Mouse (Mus musculus) intestine, embryonic 14.5 days (tissue): ENCODE data around the gene Med18. TPM values are rescaled to one million over a fixed set of nuclear protein-coding genes. Genes with fewer than 3 reads are reported as not detected.
A peak's percentile ranks its signal among the peaks of the same experiment; 100 is the strongest.
"Not testable (repeated sequence)": the region's sequence is repeated elsewhere in the genome, so short reads cannot be mapped to it uniquely, and the experiment has no call there.

Experiments used
- ATAC-seq: fragments of 200-750 bp; cut with Nextera tagmentation; replicated peaks from 2 replicates; pipeline ENCODE4 v1.8.0; 2017; ENCODE audit warnings: low read depth, moderate number of reproducible peaks, moderate TSS enrichment, moderate library complexity; ENCODE audit not compliant: low FRiP score, low TSS enrichment
- DNase-seq: peaks from one replicate; pipeline ENCODE4 v3.0.0-alpha.2; 2018; ENCODE audit warnings: low spot score
- H3K27ac ChIP-seq: fragments of 300-500 bp; sonication (generic); 2 replicates; pipeline ENCODE4 v1.5.1; 2014; ENCODE audit warnings: low read depth, mild to moderate bottlenecking, control low read depth
- H3K27me3 ChIP-seq: fragments of 300-500 bp; sonication (generic); replicated peaks from 2 replicates; pipeline ENCODE4 v1.6.1; 2014; ENCODE audit warnings: low read length, control low read depth; ENCODE audit not compliant: control insufficient read depth, insufficient read depth
- H3K36me3 ChIP-seq: fragments of 300-500 bp; sonication (generic); 2 replicates; pipeline ENCODE4 v1.6.1; 2014; ENCODE audit warnings: low read length, control low read depth; ENCODE audit not compliant: control insufficient read depth, insufficient read depth
- H3K4me1 ChIP-seq: fragments of 300-500 bp; sonication (generic); replicated peaks from 2 replicates; pipeline ENCODE4 v1.6.1; 2014; ENCODE audit warnings: low read length, control low read depth, mixed read lengths; ENCODE audit not compliant: control insufficient read depth, insufficient read depth
- H3K4me2 ChIP-seq: fragments of 300-500 bp; sonication (generic); 2 replicates; pipeline ENCODE4 v1.6.1; 2014; ENCODE audit warnings: low read length
- H3K4me3 ChIP-seq: fragments of 300-500 bp; sonication (generic); 2 replicates; pipeline ENCODE4 v1.5.1; 2014; ENCODE audit warnings: low read depth, low read length, control low read depth, mixed read lengths
- H3K9ac ChIP-seq: fragments of 300-500 bp; sonication (generic); 2 replicates; pipeline ENCODE4 v1.6.1; 2014; ENCODE audit warnings: mild to moderate bottlenecking, low read length
- H3K9me3 ChIP-seq: fragments of 300-500 bp; sonication (generic); 2 replicates; pipeline ENCODE4 v1.6.1; 2016; ENCODE audit warnings: low read length, control low read depth; ENCODE audit not compliant: control insufficient read depth
- WGBS: fragments of 180-500 bp; shearing (Covaris S2); extraction: QIAGEN DNeasy Blood & Tissue Kit; methylation state at CpG from one replicate; pipeline ENCODE4 v1.1.7; 2014; 5-methylcytosine and 5-hydroxymethylcytosine counted together
- polyA plus RNA-seq: library from polyadenylated mRNA; unstranded; fragments of >200 nt; fragmentation: Nextera tagmentation; extraction: Ambion mirVana; gene quantifications from 2 replicates; pipeline ENCODE4 v1.2.1, GENCODE M21; 2014

Gene Med18
- polyA plus RNA-seq, 1 experiment from 2014 or later: 11.4 TPM

DNA sequence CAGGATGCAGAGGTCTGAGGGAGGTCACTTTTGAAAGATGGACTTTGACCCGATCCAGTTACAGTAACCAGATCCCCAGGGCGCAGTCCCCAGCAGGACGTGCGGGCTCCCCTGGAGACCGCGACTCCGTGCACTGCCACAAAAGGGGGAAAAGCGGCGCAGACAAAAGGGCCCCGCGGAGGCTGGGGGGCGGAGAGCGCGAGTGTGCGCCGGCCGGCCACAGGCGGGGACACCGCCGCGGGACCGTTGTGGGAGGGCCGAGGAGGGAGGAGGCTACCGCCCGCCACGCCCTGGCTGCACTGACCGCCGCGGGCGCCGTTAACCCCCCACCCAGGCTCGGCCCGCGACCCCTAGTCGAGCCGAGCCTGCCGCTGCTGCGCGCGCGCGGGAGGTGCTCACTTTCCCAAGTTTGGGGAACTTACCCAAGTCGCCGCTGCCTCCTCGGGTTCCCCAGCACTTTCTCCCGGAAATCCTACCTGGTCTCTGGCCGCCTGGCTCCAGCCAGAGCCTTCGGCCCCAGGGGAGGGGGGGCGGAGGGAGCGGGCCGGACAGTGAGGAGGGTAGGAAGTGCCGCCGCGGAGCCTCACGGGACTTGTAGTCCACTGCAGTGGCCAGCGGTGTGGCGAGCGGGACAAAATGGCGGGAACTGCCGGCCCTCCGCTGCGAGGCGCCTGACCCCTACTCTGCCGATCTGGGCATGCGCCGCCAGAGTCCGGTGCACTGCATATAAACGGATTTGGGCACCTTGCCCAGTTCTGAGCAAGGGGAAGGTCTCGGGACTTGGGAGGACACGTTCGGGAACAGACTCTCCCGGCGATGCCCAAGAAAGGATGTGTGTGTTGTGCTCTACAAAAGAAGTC, 41.6 kb downstream of the Med18 start, which contains the start of gene Phactr4:
Gene Phactr4, minus strand, starts transcription at position 567 of the 860 bp plus-strand sequence.
- H3K36me3 ChIP-seq: no peaks in the 10 kb centered on the region
- peak within 1 kb of the TSS; percentile 98 for H3K27ac ChIP-seq
- WGBS: 0% methylated on average over 58 of the region's 73 CpGs
- peak within 1 kb of the TSS; percentile 89 for H3K9ac ChIP-seq
- peak within 1 kb of the TSS; percentile 58 for H3K4me3 ChIP-seq
- ATAC-seq (peak; percentile 96), DNase-seq (peak; percentile 98)
- H3K27me3 ChIP-seq: no peaks in the 10 kb centered on the region
- H3K9me3 ChIP-seq: no peaks in the 10 kb centered on the region
- H3K4me2 ChIP-seq: peak within 1 kb of the TSS; percentile 66
- H3K4me1 ChIP-seq: peaks cover 13% of the 10 kb centered on the region

DNA sequence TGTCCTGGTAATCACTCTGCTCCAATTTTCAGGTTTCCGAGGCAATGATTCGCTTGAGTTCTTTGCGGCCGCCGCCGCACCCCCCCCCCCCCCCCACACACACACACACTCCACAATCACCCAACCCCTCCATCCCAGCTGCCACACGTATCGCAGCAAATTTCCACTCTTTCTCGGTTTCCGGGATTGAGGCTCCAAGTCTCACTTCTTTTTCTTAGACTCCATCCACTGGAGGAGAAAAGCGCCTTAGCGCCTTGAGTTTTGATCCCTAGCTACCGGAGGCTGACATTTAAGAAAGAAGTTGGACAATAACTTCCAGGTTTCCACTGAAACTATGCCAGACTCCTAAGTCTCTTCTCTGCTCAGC, 42.2 kb downstream of the Med18 start:
- peaks cover 13% of the 10 kb centered on the region for H3K4me1 ChIP-seq
- 0% methylated on average over 13 of the region's 13 CpGs for WGBS
- H3K9ac ChIP-seq: peak overlapping the region; percentile 89
- no peak for ATAC-seq
- peak overlapping the region; percentile 98 for H3K27ac ChIP-seq
- H3K9me3 ChIP-seq: no peaks in the 10 kb centered on the region
- no peaks in the 10 kb centered on the region for H3K36me3 ChIP-seq
- H3K4me3 ChIP-seq: peak overlapping the region; percentile 58
- no peaks in the 10 kb centered on the region for H3K27me3 ChIP-seq
- H3K4me2 ChIP-seq: peak overlapping the region; percentile 66
- DNase-seq: no peak

GRCm38 (mm10) chr4:132420471-132420870, 43.2 kb downstream of the Med18 start:
- Histone ChIP-seq H3K9ac (no peak overlapping the region; the same call in 1 of the 2 replicates), H3K36me3 (no peaks in the 10 kb centered on the region), H3K9me3 (no peaks in the 10 kb centered on the region), H3K4me3 (peak overlapping the region; percentile 58; the same call in 1 of the 2 replicates), H3K27ac (no peak overlapping the region), H3K27me3 (no peaks in the 10 kb centered on the region), H3K4me2 (peak overlapping the region; percentile 66), H3K4me1 (peaks cover 13% of the 10 kb centered on the region)
- WGBS: 77% methylated on average over 5 of the region's 5 CpGs
- ATAC-seq (no peak), DNase-seq (no peak)

DNA sequence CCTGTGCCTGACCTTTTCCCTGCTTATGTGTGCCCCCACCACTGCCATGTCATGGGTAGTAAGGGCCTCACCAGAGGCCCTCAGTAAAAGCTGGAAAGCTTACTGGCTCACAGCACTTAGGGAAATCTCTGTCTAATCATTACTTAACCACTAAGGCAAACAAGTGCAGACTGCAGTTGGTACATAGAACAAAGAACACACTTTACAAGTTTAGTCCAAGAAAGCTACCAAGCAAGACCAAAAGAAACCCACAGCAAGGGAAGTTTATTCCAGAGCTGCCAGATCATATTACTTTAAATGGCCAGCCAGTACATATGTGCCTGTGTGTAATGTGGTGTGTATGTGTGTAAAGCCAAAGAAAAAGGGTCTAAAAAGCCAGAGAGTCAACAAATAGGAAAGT, 47.8 kb downstream of the Med18 start:
- Histone ChIP-seq H3K27me3 (no peaks in the 10 kb centered on the region), H3K4me2 (no peak overlapping the region), H3K27ac (peak overlapping the region; percentile 67), H3K9ac (no peak overlapping the region), H3K4me1 (peaks cover 11% of the 10 kb centered on the region), H3K36me3 (peaks cover 5% of the 10 kb centered on the region; the same call in 1 of the 2 replicates), H3K9me3 (no peaks in the 10 kb centered on the region), H3K4me3 (no peak overlapping the region)
- DNase-seq: no peak
- ATAC-seq: no peak

DNA sequence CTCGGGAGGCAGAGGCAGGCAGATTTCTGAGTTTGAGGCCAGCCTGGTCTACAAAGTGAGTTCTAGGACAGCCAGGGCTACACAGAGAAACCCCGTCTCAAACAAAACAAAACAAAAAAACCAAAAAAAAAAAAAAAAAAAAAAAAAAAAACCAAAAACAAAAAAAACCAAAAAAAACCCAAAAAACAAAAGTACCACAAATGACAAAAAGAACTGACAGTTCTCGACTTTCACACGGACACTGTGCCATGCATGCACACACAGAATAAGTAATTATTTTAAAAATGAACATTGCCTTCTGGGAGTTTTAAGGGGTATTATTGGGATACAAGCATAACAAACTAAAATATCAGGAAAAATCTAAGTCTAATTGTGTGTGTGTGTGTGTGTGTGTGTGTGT, 50.5 kb downstream of the Med18 start:
- not testable (repeated sequence) for H3K4me1 ChIP-seq, ATAC-seq, H3K27ac ChIP-seq, DNase-seq, H3K27me3 ChIP-seq, H3K36me3 ChIP-seq, H3K9ac ChIP-seq, H3K4me2 ChIP-seq, H3K4me3 ChIP-seq, H3K9me3 ChIP-seq
- 96% methylated on average over 4 of the region's 4 CpGs for WGBS

DNA sequence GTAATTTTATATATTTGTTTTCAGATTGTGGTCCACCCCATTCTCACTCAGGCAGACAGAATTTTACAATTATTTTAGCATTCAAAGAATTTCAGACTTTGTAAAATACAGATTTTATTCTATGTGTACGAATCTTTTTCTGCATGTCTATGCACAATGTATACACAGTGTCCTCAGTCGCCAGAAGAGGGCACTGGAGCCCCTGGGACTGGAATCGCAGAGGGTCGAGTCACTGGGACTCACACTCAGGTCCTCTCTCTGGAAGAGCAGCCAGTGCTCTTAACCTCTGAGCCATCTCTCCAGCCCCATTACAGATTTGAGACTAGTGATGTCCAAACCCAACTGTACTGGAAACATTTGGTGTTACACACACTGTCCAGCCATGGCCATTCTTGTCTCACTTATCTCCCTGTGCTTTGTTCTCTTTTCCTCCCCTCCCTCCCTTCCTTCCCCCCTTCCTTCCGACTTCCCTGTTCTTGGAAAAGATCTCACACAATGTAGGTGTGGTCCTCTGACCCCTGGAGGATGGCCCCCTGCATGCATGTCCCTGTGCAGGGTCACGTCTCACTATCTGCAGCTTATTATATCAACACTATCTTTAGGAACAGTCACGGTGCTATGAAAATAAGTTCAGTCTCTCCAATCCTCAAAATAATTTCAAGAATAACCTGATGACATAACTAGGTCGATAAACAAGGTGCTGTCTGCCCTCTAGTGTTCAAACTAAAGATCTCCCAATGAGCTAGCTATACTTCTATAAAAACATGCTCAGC, 52.2 kb downstream of the Med18 start:
- no peak overlapping the region for H3K4me3 ChIP-seq
- H3K27ac ChIP-seq: no peak overlapping the region
- DNase-seq (no peak), ATAC-seq (no peak)
- no peaks in the 10 kb centered on the region for H3K27me3 ChIP-seq
- peaks cover 5% of the 10 kb centered on the region; the same call in 1 of the 2 replicates for H3K36me3 ChIP-seq
- 60% methylated on average over 8 of the region's 8 CpGs for WGBS
- no peaks in the 10 kb centered on the region for H3K9me3 ChIP-seq
- H3K9ac ChIP-seq: no peak overlapping the region
- no peaks in the 10 kb centered on the region for H3K4me1 ChIP-seq
- no peak overlapping the region for H3K4me2 ChIP-seq

- DNase-seq: no peak
- Histone ChIP-seq H3K9ac (no peak overlapping the region), H3K36me3 (peaks cover 8% of the 10 kb centered on the region), H3K4me3 (no peak overlapping the region), H3K27me3 (no peaks in the 10 kb centered on the region), H3K27ac (no peak overlapping the region), H3K9me3 (no peaks in the 10 kb centered on the region), H3K4me1 (no peaks in the 10 kb centered on the region), H3K4me2 (no peak overlapping the region)
- no peak for ATAC-seq
- WGBS: 90% methylated on average over 4 of the region's 4 CpGs
Measured at GRCm38 (mm10) chr4:132409587-132410229, 54.0 kb downstream of the Med18 start.
